Mouse (Mus musculus): Measurements from ENCODE around the gene Tm4sf1.

DNA sequence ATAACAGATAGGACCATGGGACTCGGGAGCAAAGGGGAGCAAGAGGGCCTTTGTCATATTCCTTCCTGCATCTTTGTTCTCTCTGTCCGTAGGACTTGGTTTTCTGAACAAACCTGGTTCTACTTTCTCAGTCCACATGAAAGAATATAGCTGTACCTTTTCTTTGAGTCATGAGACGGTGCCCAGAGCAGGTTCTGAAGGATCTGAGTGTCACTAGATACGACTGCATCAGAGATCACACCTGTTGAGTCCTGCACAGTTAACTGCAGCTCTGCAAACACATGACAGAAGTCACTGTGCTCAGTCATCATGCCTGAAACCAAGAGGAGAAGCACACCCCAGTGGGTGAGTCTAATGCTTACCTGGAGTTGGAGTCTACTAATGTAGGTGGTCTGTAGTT, 422 bp downstream of the Tm4sf1 start:
- TF ChIP-seq CTCF (IDR thresholded peaks at IDR 0.05; ENCODE audit: borderline replicate concordance, insufficient read depth, low read depth, low read length) (no peak), POLR2A (IDR thresholded peaks at IDR 0.05; ENCODE audit: borderline replicate concordance, insufficient read depth, low read length) (no peak)

Data from cerebellum, adult 2 months (tissue).